Mouse (Mus musculus) forebrain, embryonic 12.5 days (tissue): ENCODE results near the gene Plcd3. TPM values are rescaled to one million over a fixed set of nuclear protein-coding genes. Genes with fewer than 3 reads are reported as not detected.

Experiments used
- ATAC-seq: fragments of 200-750 bp; cut with Nextera tagmentation; 2 replicates; pipeline ENCODE4 v1.8.0; 2017; ENCODE audit warnings: moderate TSS enrichment; ENCODE audit not compliant: low FRiP score
- H3K27ac ChIP-seq: fragments of 300-500 bp; sonication (generic); 2 replicates; pipeline ENCODE4 v1.5.1; 2016; ENCODE audit warnings: mild to moderate bottlenecking
- H3K27me3 ChIP-seq: fragments of 300-500 bp; sonication (generic); 2 replicates; pipeline ENCODE4 v1.6.1; 2016; ENCODE audit warnings: mild to moderate bottlenecking
- H3K36me3 ChIP-seq: fragments of 300-500 bp; sonication (generic); replicated peaks from 2 replicates; pipeline ENCODE4 v1.6.1; 2016; ENCODE audit warnings: mild to moderate bottlenecking
- H3K4me1 ChIP-seq: fragments of 300-500 bp; sonication (generic); 2 replicates; pipeline ENCODE4 v1.6.1; 2016
- H3K4me2 ChIP-seq: fragments of 300-500 bp; sonication (generic); 2 replicates; pipeline ENCODE4 v1.6.1; 2016; ENCODE audit warnings: mild to moderate bottlenecking, moderate library complexity
- H3K4me3 ChIP-seq: fragments of 300-500 bp; sonication (generic); replicated peaks from 2 replicates; pipeline ENCODE4 v1.5.1; 2016; ENCODE audit warnings: mild to moderate bottlenecking
- H3K9ac ChIP-seq: fragments of 300-500 bp; sonication (generic); 2 replicates; pipeline ENCODE4 v1.6.1; 2016; ENCODE audit warnings: mild to moderate bottlenecking
- H3K9me3 ChIP-seq: fragments of 300-500 bp; sonication (generic); 2 replicates; pipeline ENCODE4 v1.6.1; 2016
- WGBS: fragments of 180-500 bp; shearing (Covaris S2); methylation state at CpG from one replicate; pipeline ENCODE4 v1.1.7; 2016; 5-methylcytosine and 5-hydroxymethylcytosine counted together
- polyA plus RNA-seq: library from polyadenylated mRNA; unstranded; fragments of >200 nt; fragmentation: Nextera tagmentation; extraction: Ambion mirVana; gene quantifications from 2 replicates; pipeline ENCODE4 v1.2.1, GENCODE M21; 2016

Plcd3 gene
- polyA plus RNA-seq: 1.4 and 1.5 TPM in 2 replicates

DNA sequence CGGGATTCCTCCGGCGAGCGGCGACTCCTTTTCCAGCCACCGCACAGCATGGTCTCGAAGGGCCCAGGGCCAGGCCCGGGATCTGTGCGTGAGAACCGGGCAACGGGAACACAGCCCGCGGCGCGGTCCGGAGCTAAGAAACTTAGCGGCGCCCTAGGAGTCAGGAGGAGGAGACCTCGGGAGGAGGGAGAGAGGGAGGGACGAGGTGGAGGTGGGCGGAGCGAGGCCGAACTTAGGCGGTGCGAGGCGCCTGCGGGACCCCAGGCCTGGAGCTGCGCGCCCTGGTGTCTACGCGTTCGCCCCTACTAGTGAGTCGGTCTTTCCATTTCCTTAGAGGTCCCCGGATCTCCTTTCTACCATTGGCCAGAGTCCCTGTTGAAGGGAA is at the start of gene Plcd3, which contains the start of gene Acbd4:
Plcd3 (minus strand) TSS at position 178 of the 385 bp plus-strand sequence.
Acbd4 (plus strand) TSS at position 202 of the 385 bp plus-strand sequence.
- under 1% methylated on average over 34 of the region's 34 CpGs for WGBS
- H3K27me3 ChIP-seq: peaks cover 75% of the 10 kb centered on the region
- H3K36me3 ChIP-seq: no peaks in the 10 kb centered on the region
- H3K4me1 ChIP-seq: peaks cover 31% of the 10 kb centered on the region
- H3K4me2 ChIP-seq: peak within 1 kb of the TSS; percentile 85
- H3K4me3 ChIP-seq: peak within 1 kb of the TSS; percentile 50
- H3K27ac ChIP-seq: no peak within 1 kb of the TSS
- H3K9me3 ChIP-seq: no peaks in the 10 kb centered on the region
- peak; percentile 45 for ATAC-seq
- peak within 1 kb of the TSS; percentile 54 for H3K9ac ChIP-seq

DNA sequence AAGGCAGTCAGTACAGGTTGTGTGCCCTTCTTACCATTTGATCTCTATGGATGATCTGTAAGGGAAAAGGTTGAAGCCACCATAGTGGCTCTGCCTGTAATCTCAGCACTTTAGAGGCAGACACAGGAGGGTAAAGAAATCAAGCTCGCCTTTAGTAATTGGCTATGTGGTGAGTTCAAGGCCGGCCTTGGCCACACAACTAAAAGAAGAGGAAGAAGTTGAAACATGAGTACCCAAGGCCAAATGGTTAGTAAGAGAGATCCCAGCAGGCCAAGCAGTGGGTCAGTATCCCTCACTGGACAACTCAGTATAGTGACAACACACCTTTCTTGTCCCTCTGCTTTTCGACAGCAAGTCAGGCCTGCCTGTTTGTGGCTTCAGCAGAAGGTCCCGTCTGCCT is 48.3 kb upstream of the Plcd3 start:
- no peak for ATAC-seq
- WGBS: 92% methylated on average over 4 of the region's 4 CpGs
- H3K9me3 ChIP-seq: no peaks in the 10 kb centered on the region

DNA sequence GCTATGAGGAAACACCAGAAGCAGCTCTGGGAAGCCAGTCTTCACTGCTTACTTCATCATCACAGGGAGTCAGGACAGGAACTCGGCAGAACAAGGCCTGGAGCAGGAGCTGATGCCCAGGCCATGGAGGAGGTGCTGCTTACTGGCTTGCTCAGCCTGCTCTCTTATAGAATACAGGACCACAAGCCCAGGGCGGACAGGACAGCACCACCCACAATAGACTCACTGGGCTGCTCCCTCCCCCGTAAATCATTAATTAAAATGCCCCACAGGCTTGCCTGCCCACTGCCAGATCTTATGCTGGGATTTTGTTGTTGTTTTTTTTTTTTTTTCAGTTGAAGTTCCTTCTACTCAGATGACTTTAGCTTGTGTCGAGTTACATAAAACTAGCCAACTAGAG is 46.3 kb upstream of the Plcd3 start:
- no peak overlapping the region for H3K27ac ChIP-seq
- WGBS: 70% methylated on average over 4 of the region's 4 CpGs
- no peak overlapping the region for H3K4me3 ChIP-seq
- no peaks in the 10 kb centered on the region for H3K9me3 ChIP-seq
- H3K4me2 ChIP-seq: no peak overlapping the region
- H3K36me3 ChIP-seq: no peaks in the 10 kb centered on the region
- no peak for ATAC-seq
- H3K4me1 ChIP-seq: peaks cover 12% of the 10 kb centered on the region
- no peaks in the 10 kb centered on the region for H3K27me3 ChIP-seq
- H3K9ac ChIP-seq: no peak overlapping the region

More for the DNA sequence above, 48.3 kb upstream of the Plcd3 start:
- H3K9ac ChIP-seq: no peak overlapping the region
- no peaks in the 10 kb centered on the region for H3K27me3 ChIP-seq
- no peaks in the 10 kb centered on the region for H3K36me3 ChIP-seq
- no peak overlapping the region for H3K4me3 ChIP-seq
- peaks cover 3% of the 10 kb centered on the region; the same call in 1 of the 2 replicates for H3K4me1 ChIP-seq
- H3K27ac ChIP-seq: no peak overlapping the region
- no peak overlapping the region for H3K4me2 ChIP-seq

DNA sequence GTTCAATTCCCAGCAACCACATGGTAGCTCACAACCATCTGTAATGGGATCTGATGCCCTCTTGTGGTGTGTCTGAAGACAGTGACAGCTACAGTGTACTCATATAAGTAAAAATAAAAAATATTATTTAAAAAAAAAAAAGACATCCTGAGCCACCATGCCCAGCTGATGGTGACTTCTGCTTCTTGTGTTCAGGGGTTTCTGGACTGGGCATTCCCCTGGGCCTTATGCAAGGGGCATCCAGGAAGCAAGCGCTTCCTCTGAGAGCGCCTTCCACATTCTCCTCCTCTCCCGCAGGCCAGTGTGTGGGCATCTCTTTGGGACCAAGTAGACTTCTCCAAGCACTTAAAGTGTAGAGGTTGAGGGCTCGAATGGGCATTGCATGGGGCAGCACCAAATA is 44.9 kb upstream of the Plcd3 start:
- H3K27me3 ChIP-seq: no peaks in the 10 kb centered on the region
- no peak overlapping the region for H3K9ac ChIP-seq
- H3K27ac ChIP-seq: no peak overlapping the region
- H3K36me3 ChIP-seq: no peaks in the 10 kb centered on the region
- no peak overlapping the region for H3K4me3 ChIP-seq
- WGBS: 89% methylated on average over 4 of the region's 4 CpGs
- H3K4me2 ChIP-seq: no peak overlapping the region
- ATAC-seq: no peak
- H3K4me1 ChIP-seq: peaks cover 25% of the 10 kb centered on the region
- H3K9me3 ChIP-seq: no peaks in the 10 kb centered on the region

DNA sequence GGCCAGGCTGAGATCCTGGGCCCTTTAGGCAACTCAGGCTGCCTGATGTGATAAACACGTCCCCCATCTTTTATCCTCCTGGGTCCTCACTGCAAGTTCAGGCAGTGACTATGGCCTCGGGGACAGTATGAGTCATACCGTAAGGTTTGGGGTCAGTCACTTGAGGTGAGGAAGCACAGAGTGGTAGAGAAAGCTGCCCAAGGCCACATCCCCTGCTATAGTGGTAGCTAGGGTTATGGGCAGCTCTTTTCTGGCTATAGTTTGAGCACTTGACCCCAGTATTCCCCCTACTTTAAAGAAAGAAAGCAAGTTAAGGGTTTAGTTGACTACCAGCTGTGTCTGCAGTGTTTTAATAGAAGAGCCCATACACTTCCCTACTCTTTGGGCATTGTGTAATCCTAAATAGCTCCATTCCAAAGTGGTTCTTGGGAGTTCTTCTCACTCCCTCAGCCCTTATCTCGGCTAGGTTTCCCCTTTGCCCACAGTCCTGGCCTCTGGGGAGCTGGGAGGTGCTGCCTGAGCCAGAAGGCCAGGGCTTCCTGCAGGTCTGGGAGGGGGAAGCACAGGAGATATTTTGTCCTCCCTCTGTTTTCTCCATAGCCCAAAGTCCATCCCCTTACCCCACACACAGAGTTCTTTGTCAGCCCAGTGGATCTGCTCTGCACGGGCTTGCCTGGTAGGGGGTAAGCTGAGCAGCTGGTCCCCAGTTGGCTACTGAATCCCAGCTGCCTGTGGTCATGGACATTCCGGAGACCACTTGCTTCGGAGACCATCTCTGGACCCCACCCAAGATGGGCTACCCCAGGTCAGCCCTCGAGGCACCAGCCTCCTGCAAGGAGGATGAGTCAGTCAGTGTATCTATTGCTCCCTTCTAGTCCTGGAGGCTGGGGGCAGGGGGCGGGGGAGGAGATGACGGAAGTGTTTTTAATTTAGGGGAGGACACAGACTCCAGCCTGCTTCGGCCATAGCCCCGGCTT is 43.1 kb upstream of the Plcd3 start:
- 47% methylated on average over 12 of the region's 12 CpGs for WGBS
- H3K36me3 ChIP-seq: peaks cover 2% of the 10 kb centered on the region; the same call in 1 of the 2 replicates
- no peaks in the 10 kb centered on the region for H3K27me3 ChIP-seq
- H3K4me1 ChIP-seq: peaks cover 31% of the 10 kb centered on the region
- H3K4me2 ChIP-seq: no peak overlapping the region
- H3K9me3 ChIP-seq: no peaks in the 10 kb centered on the region
- no peak overlapping the region for H3K27ac ChIP-seq
- H3K9ac ChIP-seq: no peak overlapping the region
- no peak overlapping the region for H3K4me3 ChIP-seq
- ATAC-seq: no peak

DNA sequence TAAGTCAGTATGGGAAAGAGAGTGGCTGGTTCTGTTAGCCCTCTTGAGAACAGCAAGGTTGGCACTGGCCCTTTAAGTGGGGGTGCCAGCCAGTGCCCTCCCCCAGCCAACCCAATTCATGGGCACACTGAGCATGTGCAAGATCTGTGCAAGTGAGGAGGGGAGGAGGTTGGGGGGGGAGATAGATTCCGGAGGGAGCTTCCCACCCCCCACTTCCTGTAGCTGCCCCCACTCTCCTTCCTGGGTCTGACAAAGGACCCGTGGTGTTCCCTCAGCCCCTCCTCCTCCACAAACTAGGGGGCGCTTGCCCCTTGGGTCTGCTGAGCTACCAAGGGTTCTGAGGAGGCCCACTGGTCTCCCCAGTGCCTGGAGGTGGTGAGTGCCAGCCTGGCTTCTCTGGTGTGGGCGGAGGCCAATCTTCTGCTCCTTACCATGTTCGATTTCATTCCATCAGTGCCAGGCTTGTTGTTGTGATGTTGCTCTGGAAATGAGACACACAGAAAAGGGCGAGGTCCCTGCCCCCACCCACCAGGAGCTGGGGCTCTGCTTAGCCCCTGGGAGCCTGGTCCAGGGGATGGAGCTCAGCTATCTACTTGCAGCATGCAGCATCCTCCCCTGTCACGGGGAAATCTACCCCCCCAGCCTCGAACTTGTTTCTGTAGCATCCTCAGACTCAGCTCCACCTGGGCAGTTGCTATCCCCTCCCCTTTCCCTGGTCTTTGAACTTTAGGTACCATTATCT is 41.2 kb upstream of the Plcd3 start:
- H3K36me3 ChIP-seq: peaks cover 11% of the 10 kb centered on the region
- ATAC-seq: peak; percentile 80

DNA sequence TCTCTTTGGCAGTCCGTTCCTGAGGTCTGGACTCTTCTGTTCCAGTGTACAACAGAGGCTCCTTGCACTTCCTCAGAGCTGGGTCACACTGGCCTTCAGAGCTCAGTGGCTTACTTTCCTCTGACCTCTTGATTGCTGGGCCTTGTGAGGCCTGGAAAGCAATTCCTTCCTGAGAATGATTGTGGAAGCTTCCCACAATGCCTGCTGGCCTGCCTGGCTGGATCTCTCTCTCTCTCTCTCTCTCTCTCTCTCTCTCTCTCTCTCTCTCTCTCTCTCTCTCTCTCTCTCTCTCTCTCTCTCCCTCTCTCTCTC is 40.4 kb upstream of the Plcd3 start:
- Histone ChIP-seq H3K36me3 (peaks cover 11% of the 10 kb centered on the region), H3K27ac (peak overlapping the region; percentile 72; the same call in 1 of the 2 replicates), H3K4me2 (no peak overlapping the region), H3K27me3 (no peaks in the 10 kb centered on the region), H3K9me3 (no peaks in the 10 kb centered on the region), H3K4me1 (peaks cover 31% of the 10 kb centered on the region), H3K4me3 (no peak overlapping the region), H3K9ac (no peak overlapping the region)
- ATAC-seq: no peak
- WGBS: 44% methylated on average over 1 of the region's 1 CpGs

More for the DNA sequence above, 41.2 kb upstream of the Plcd3 start:
- peak overlapping the region; percentile 72 for H3K27ac ChIP-seq
- 35% methylated on average over 8 of the region's 8 CpGs for WGBS
- peaks cover 31% of the 10 kb centered on the region for H3K4me1 ChIP-seq
- H3K9ac ChIP-seq: peak overlapping the region; percentile 30; the same call in 1 of the 2 replicates
- H3K9me3 ChIP-seq: no peaks in the 10 kb centered on the region
- H3K27me3 ChIP-seq: no peaks in the 10 kb centered on the region
- H3K4me2 ChIP-seq: peak overlapping the region; percentile 39
- 0 out of 2 replicates have a peak overlapping the region, but pooled peaks have one; percentile 9 for H3K4me3 ChIP-seq

DNA sequence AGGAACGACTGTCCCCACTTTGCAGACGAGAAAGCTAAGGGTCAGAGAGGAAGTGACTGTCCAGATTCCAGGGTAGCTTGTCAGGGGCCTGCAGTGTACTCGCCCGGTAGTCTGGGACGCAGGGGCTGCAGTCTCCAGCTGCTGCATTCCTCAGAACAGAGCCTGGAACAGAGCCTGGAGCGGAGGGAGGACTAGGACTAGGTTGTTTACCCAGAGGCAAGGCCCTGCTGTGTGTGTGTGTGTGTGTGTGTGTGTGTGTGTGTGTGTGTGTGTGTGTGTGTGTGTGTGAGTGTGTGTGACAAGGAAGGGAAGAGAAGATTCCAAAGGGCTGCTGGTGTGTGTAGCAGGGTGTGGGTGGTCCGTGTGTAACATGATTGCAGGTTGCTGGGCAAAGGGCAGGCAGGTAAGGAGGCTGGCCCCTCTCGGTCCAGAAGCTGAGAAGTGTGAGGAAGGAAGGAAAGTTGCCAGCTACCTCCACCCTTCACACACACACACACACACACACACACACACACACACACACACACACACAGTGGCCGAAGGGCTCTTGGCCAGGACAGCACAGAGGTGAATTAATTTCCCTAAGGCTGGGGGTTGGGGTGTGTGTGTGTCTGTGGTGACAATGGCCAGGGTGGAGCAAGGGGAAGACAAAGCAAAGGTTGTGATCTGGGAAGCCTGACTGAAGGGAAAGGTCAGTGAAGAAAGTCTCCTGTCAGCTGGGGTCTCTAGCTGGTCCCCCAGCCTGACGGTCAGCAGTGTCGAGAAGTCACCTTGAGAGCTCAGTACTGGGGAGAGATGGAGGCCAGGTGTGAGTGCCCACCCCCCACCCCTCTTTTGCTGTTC is 39.9 kb upstream of the Plcd3 start:
- 40% methylated on average over 11 of the region's 11 CpGs for WGBS

DNA sequence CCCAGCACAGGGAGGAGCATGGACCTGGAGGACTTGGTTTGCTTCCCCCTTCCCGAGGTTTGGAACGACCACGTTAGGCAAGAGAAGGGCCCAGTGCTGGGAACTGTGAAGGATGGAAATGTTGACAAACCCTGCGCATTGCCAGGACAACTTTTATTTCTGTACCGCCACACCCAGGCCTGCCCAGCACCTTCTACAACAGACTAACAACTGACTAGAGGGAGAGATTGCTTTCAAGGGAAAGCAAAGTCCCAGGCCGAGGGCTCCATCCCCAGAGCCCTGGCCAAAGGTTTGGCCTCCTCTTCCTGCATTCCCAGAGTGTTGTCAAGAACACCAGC is 39.3 kb upstream of the Plcd3 start:
- WGBS: 60% methylated on average over 6 of the region's 6 CpGs
- Histone ChIP-seq H3K9ac (no peak overlapping the region), H3K27ac (no peak overlapping the region), H3K9me3 (no peaks in the 10 kb centered on the region), H3K36me3 (peaks cover 11% of the 10 kb centered on the region), H3K27me3 (no peaks in the 10 kb centered on the region), H3K4me2 (no peak overlapping the region), H3K4me1 (peaks cover 31% of the 10 kb centered on the region), H3K4me3 (no peak overlapping the region)
- ATAC-seq: no peak

More for the DNA sequence above, 39.9 kb upstream of the Plcd3 start:
- peak overlapping the region; percentile 72; the same call in 1 of the 2 replicates for H3K27ac ChIP-seq
- no peak for ATAC-seq
- H3K4me1 ChIP-seq: peaks cover 31% of the 10 kb centered on the region
- no peak overlapping the region for H3K4me3 ChIP-seq
- no peak overlapping the region for H3K4me2 ChIP-seq
- H3K9ac ChIP-seq: peak overlapping the region; percentile 33; the same call in 1 of the 2 replicates
- H3K9me3 ChIP-seq: no peaks in the 10 kb centered on the region
- H3K27me3 ChIP-seq: no peaks in the 10 kb centered on the region
- H3K36me3 ChIP-seq: peaks cover 11% of the 10 kb centered on the region

DNA sequence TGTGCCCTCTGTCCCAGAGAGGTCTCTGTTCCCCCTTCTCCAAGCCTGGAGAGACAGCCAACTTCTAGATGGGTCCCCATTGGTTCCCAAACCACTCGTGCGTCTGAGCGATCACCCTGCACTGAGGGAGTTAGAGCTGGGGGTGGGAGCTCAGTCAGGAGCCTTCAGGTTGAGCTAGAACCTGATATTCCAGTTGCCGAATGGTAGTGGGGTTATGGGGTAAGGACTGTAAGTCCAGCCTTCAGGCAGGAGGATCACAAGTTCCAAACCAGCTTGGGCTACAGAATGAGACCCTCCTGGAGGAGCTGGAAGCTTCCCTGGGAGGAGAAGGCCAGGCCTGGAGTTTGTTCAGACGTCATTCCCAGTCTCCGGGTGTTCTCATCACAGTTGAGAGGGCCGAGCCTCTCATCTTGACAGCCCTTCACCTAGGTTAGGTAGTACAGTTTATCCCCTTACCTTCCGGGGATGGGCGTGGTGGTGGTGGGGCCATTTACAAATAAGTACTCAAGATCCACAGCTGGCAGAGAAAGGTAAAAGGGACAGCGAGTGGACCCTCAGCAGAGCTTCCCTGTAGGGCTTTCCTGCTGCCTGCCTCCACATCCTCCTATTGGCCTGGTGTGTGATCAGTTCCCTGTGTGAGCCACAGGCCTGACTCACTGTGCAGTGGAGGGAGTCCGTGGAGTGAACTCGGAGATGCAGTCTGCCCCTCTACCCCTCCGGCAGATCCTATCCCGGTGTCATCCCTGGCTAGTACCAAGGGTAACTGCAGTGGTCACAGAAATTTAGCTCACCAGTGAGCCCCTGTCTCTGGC is 38.7 kb upstream of the Plcd3 start:
- H3K4me1 ChIP-seq: peaks cover 31% of the 10 kb centered on the region
- no peak for ATAC-seq
- no peak overlapping the region for H3K4me3 ChIP-seq
- H3K9ac ChIP-seq: no peak overlapping the region
- 80% methylated on average over 14 of the region's 14 CpGs for WGBS
- H3K27ac ChIP-seq: no peak overlapping the region
- peaks cover 11% of the 10 kb centered on the region for H3K36me3 ChIP-seq
- H3K4me2 ChIP-seq: no peak overlapping the region
- H3K9me3 ChIP-seq: no peaks in the 10 kb centered on the region
- no peaks in the 10 kb centered on the region for H3K27me3 ChIP-seq

GRCm38 (mm10) chr11:103136039-103136577 is 34.6 kb upstream of the Plcd3 start:
- 92% methylated on average over 8 of the region's 8 CpGs for WGBS
- Histone ChIP-seq H3K36me3 (peaks cover 11% of the 10 kb centered on the region), H3K27ac (0 out of 2 replicates have a peak overlapping the region, but pooled peaks have one; percentile 13), H3K9ac (no peak overlapping the region), H3K27me3 (no peaks in the 10 kb centered on the region), H3K4me2 (no peak overlapping the region), H3K4me1 (peaks cover 17% of the 10 kb centered on the region), H3K4me3 (no peak overlapping the region), H3K9me3 (no peaks in the 10 kb centered on the region)
- ATAC-seq: no peak
